Mouse (Mus musculus) CH12F3 (cell line): Measurements from ENCODE around the gene Tapt1.
"Not testable (repeated sequence)": the region's sequence is repeated elsewhere in the genome, so short reads cannot be mapped to it uniquely, and the experiment has no call there.

Experiments
- in situ Hi-C: fragments of 300-500 bp; cut with MboI; formaldehyde crosslinking; loops from 2 replicates; pipeline ENCODE4 v1.14.3; 2020; ENCODE audit warnings: low sequenced_read_pairs

Gene Tapt1

DNA sequence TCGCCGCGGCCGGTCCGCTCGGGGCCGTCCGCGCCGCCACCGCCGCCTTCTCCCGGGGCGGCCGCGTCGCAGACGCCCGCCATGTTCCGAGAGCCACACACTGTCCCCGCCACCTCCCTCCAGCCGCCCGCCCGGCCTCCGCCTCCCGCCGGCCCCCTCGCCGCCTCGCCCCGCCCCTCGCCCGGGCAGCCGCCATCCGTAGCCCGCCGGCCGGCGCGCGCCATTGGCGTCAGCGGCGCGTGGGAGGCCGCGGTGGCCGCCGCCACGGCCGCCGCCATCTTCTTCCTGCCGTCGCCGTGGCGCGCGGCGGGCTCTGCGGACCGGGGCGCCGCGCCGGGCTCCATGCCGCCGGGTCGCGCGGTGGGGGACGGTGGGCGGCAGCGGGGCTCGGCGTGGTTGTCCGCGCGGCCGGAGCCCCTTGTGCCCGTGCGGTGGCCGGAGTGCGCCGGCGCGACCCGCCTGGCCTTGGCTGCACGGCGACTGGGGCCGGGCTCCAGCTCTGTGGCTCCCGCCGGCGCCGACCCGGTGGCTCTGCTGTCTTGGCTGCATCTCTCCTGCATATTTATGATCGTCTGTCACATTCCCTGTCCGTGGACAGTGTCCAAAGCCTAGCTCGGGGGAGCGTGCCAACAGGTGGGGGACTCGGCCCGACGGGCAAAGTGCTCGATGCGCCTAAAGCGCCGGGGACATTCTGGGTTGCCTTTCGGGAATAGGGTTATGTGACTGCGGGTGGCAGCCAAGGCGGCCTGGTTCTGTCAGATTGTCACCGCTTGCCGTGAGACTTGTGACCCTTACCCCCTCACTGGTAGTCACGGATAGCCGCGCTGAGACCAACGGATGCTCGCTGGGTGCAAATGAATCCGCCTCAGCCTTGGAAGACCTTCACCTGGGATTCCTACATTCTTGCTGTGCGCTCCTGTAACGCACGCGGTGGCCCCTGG is at the start of gene Tapt1:
Gene Tapt1 (minus strand): TSS at position 106 of the 941 bp plus-strand sequence.
- in situ Hi-C loops: no loop called here

DNA sequence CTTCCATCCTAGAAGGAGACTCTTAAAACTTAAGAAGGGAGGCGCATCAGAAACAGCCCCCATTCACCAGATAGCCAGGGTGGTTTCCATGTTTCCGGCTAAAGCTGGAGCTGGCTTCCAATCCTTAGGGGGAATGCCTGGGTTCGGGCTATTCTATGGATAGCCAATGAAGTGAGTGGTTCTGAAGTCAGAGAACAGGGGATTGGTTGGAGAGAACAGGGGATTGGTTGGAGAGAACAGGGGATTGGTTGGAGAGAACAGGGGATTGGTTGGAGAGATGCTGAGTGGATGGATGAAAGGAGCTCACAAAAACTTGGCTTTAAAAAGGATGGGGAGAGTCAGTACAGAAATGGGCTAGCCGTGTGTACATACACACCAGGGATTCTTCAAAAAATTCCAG is 45.1 kb upstream of the Tapt1 start:
- in situ Hi-C loops: no loop called here

DNA sequence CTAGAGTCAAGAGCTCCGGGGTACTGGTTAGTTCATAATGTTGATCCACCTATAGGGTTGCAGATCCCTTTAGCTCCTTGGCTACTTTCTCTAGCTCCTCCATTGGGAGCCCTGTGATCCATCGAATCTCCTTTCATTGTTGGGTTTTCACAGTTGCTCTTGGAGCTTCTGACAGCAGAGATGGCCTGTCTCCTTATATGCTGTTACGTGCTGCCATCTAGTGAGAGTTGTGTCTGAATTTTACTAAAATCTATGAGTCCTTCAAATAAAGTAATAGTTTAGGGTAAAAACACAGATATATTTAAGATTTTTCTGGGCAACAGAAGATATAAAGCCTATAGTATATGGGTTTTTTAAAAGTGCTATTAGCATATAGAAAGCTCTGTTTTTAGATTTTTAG is 42.1 kb upstream of the Tapt1 start:
- in situ Hi-C loops: not testable (repeated sequence)

DNA sequence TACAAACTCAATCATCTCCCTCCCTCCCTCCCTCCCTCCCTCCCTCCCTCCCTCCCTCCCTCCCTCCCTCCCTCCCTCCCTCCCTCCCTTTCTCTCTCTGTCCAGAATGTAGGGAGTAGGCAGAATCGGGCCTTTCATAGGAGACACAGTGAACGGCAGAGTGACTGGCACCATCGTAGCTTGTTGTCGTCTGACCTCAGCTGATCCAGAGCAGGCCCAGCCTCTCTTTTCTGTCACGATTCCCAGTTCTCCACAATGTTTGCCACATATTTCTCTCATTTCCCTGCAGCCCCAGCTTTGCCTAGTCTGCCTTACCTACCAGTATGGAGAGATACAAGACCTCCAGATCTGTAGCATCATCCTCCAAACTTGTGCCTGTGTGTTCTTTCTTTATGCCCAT is 35.3 kb upstream of the Tapt1 start:
- in situ Hi-C loops: no loop called here

DNA sequence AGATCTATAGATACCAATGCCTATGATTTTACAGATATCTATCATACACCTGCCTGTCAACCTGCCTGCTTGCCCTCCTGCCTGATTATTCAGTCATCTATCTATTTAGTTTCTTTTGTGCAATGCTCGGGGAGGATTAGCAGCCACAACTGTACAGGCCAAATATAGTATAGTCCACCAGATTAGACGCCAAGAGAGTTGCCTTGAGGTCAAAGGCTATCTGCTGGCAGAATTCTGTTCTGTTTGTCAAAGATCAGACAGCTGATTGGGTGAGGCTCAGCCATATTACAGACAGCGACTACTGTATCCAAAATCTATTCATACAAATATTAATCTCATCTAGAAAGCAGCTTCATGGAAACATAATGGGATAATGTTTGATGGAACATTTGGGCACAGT is 34.7 kb upstream of the Tapt1 start:
- in situ Hi-C loops: no loop called here

DNA sequence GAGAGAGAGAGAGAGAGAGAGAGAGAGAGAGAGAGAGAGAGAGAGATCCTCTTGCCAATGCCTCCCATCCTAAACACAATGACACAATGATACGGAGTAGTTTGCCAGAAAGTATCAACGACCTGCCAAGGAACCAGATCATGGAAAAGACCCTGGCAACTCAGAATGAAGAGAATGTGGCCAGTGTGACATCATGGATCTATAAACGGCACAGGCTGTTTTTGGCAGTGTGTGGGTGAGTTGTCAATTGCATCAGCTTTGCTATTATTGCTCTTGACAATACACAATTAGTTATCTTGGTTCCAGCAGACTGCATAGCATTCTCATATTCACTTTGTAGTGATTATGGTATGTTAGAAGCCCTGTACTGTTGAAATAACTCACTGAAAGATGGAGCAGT is 33.3 kb upstream of the Tapt1 start:
- in situ Hi-C loops: no loop called here

DNA sequence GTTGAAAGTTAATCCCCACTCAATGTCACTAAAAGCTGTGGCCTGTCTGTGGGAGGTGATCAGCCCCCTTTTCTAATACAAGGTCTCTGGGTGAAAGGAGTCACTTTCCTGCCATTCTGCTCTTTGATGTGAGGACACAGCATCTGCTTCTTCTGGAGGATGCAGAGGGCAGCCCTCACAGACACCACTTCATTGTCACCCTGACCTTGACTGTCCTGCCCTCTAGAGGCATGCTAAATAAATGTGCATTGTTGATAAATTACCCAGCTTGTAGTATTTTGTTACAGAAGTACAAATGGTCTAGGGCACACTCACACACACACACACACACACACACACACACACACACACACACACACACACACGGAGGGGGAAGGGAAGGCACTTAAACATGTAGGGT is 31.7 kb upstream of the Tapt1 start:
- in situ Hi-C loops: no loop called here

DNA sequence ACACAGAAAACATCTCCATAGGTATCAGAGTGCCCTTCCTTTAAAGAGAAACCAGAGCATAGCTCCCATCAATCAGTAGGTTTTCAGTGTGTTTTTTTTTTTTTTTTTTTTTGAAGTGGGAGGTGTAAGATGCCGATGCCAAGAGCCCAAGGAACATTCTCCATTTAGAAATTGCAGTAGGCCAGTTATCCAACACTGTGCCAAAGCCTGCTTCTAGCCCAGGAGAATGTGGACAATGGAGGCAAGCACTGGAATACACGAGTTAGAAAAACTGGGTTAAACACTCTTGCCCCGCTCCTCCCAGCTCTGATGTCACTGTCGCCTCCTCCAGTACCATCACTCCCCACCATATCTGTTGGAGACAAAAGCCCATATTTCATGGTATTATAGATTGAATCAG is 31.0 kb upstream of the Tapt1 start:
- in situ Hi-C loops: no loop called here

DNA sequence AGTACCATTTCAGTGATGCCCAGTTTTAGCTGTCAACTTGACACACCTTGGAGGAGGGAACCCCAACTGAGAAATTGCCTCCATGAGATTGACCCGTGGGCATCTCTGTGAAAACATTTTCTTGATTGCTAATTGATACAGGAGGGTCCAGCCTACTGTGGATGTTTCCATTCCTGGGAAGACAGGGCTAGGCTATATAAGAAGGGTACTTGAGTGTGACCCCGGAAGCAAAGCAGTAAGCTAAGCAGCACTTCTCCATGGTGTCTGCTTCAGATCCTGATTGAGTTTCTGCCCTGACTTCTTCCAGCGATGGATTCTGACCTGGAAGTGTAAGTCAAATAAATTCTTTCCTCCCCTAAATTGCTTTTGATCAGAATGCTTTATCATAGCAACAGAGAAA is 30.1 kb upstream of the Tapt1 start:
- in situ Hi-C loops: no loop called here

DNA sequence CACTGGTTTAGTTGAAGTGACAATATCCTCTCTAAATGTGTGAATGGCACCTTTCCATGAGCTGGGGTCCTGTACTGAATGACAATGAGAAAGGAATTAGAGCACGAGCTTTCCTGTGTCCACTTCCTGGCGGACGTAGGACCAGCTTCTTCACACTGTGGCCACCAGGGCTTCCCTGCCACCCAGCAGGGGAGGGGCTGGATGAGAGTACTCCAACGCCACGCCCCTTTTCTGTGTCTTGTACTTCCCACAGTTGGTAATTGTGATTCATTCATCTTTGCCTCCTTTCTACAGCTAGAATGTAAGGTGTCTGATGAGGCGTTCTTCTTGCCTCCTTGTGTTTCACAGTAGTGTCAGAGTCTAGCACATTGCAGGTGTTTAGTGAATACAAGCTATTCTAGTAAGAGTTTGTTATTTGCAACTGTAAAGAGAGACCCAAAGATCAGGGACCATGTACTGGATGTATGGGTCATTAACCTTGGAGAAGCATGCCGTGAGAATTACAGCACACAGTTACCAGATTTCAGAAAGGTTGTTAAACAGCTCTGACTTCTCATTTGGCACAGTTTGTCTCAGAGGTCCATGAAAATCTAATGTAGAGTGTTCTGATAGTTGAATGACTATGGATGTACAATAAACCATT is 29.5 kb upstream of the Tapt1 start:
- in situ Hi-C loops: no loop called here

DNA sequence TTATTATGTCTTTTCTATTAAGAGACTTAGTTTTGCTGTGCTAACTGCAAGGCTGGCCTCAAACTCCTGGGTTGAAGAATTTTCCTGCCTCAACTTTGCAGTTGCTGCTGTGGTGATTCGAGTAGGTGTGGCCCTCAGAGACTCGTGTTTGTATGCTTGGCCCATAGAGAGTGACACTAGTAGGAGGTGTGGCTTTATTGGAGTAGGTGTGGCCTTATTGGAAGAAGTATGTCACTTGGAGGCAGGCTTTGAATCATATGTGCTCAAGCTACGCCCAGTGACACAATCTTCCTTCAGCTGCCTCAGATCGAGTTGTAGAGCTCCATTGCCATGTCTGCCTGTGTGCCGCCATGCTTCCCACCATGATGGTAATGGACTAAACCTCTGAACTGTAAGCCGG is 27.0 kb upstream of the Tapt1 start:
- in situ Hi-C loops: no loop called here

DNA sequence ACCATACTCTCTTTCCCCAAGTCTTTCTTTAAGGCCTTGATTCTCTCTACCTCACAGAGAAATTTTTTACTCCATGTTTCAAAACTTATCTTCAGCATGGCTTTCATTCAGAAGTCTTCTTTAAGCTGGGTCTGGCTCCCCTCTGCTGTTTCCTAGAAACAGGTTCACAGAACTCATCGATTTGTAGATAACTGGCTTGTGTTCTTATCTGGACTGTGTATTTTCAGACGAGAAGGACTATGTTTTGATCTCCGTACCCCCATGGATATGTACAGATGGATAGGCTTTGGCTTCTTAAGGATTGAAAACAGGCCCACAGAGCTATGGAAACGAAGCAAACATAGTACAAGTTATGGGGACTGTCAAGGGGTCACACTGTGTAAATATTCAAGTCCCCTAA is 26.0 kb upstream of the Tapt1 start:
- in situ Hi-C loops: no loop called here

DNA sequence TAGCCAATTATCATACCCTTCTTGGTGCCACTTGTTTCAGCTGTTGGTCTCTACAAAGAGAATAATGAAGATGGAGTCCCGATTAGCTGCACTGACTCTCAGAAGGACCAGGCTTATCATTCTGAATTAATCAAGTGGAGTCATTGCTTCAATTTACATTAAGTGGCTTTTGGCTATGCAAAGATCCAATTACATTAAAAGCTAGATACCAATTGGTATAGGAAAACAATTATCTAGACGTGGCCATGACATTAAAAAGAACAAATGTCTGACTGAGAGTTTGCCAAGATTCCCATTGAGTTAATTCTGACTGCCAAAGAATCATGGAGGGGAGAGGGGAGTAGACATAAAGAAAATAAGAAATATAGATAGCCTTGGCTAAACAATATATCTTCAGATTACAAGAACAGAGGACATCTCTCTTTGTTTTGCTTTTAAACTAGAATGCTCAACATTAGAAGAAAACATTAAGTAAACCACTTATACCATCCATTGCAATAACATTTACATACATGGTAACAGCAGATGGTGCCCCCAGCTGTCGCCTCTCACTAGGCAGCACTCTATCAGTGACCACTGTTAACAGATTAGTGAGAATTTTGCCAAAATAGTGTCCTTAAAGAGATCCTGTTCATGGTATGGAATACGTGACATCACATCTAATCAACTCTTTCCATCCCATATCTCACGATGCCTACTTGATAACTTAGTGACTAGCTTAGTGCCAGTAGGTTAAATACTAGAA is 24.0 kb upstream of the Tapt1 start:
- in situ Hi-C loops: no loop called here

DNA sequence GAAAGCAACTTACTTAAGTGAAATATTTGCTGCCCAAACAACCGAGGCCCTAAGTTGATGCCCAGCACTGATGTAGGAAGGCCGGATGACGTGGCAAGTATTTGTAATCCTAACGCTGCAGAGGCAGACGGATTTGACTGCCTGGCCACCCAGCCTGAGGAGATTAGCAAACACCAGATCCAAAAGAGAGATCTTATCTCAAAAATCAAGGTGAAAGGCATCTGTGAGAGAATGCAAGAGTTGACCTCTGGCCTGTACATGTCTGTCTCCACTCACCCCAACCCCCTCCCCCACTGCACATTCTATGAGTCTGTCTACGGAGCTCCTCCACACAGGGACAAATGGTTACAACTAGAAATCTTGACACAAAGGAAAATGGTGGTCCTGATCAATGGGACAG is 22.9 kb upstream of the Tapt1 start:
- in situ Hi-C loops: no loop called here

DNA sequence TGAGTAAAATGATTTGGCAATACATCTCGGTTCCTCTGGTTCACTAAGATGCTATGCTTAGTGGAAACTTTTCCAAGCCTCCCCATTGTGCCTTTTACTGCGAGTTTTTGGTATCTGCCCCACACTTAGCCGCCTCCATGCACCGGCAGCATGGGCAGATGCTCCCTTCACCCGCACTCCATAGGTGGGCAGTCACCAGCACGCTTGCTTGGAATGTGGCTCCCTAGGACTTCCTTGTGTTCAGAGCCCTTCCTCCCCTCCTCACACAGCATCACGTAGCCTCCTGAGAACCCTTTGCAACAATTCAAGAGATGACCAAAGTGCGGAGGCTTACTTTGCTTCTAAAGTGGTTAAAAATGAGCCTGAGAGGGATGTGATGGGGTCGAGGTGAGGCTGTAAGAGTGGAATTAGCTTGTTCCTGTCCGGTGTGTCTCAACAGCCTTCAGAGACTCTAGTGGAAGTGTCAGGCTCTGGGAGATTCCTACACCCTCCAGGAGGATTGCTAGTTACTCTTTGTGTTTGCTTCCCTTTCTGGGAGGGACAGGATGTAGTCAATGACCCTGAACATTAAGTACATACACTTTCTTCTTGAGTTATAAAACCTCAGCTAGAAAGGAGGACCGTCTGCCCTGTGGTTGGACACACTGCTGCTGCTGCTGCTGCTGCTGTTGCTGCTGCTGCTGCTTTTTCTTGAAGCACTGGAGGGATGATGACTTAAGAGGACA is 20.2 kb upstream of the Tapt1 start:
- in situ Hi-C loops: no loop called here

DNA sequence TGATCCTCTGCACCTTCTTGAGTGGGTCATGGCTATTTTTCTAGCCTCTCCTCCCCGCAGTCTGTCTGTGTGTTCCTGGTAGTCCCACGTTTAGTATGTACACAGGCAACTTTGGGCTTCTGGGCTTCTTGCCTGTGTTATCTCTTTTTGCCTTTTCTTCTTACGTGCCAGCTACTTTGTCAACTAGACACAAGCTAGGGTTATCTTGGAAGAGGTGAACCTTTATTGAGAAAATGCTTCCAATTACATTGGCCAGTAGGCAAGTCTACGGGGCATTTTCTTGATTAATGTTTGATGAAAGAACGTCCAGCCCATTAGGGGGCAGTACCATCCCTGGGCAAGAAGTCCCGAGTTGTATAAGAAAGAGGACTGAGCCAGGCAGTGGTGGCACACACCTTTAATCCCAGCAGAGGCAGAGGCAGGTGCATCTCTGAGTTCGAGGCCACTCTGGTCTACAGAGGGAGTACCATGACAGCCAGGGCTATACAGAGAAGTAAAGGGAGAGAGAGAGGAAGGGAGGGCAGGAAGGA is 18.5 kb upstream of the Tapt1 start:
- in situ Hi-C loops: no loop called here

DNA sequence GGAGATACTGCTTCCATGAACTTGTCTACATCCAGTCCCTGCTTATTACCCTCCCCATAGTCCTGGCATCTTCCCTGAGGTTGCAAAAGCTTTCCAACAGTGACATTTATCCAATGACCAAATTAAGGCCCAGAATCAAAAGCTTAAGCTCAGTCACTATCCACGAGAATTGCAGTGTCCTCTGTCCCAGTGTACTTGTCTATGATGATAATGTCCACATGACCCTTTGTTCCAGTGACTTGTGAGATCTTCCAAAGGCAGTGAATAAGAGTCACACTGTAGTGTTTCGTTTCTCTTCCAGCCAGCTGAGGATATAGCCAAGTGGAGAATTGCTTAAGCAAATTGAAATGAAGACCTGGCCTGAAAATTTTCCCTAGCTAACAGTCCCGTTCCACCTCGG is 16.4 kb upstream of the Tapt1 start:
- in situ Hi-C loops: no loop called here

DNA sequence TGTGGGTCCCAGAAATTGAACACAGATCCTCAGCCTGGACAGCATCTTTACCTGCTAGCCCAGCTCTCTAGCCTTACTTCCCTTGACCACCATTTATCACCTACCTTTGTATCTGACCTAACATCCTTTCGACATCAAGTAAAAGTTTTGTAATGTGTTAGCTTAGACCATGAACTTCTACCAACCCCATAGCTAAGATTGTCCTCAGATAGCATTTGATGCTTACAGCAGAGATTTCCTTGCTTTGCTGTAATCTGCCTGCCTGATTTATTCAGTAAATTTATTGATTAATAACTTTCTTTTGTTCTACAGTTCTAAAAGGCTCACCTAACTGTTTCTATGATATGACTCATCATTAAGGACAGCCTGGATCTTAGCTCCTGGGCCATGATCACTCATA is 15.3 kb upstream of the Tapt1 start:
- in situ Hi-C loops: no loop called here

DNA sequence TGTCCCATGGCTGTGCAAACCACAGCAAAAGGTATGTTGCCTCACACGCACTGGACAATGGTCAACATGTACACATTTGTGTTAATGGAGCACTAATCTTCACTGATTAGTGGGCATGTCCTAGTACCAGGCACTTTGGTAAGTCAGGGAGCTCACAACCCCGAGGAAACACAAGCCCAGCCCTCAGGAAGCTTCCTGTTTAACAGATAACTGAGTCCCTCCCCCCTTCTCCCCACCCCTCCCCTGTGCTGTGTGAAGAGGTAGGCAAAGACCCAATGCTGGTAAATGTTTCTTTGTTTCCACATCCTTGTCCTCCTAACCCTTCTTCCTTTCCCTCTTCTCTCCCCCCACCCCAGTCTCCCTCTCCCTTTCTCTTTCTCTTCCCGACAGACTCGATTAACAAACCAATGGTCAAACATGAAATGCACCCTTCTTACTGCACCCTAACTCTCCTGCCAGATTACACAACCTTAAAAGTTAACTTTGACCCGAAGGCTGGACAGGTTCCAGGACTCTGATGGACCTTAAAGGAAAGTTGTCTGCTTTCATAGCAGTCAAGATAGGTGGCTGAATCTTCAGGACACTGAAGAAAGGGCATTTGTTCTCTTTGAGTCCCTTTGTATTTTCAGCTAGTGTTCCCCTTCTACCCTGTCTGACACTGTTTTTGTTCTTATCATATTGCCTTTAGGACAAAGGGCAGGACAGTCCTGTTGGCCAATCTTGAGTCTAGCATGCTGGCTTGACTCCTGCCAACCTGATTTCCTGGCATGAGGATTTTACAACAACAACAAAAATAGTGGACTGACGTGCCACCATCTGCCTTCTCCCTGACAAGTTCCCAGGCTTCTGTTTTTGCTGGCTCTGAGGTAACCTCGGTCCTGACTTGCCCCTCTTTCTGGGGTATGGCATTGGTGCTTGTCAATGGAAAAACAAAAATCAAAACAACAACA is 13.0 kb upstream of the Tapt1 start:
- in situ Hi-C loops: no loop called here

DNA sequence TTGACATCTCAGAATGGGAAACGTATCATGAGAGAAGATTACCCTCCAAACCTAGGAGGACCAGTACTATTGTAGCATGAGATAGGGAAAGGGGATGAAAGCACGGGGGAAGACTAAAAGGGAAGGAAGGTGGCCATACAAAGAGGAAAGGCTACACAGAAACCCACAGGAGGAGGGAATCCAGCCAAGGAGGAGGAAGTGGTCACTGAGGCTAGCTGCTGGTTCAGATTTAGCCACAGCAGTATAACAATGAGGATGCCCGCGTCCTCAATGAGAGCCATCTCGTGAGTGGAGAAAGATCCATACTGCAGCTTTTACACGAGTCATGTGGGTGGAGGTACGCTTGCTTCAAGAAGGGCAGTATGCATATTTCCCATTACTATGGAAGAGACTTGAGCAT is 11.8 kb upstream of the Tapt1 start:
- in situ Hi-C loops: no loop called here
